ENCODE assay signal across 13 mouse cellular contexts in genomic region chr15:74004008-74004680, GRCm38 (mm10).
DNase-seq lines count a peak whose midpoint lies in the region; ATAC-seq and TF ChIP-seq lines count a peak whose summit lies in the region.
"Had no signal": no experiment of that assay in that cellular context is flagged by ENCODE, and none has a peak within 500 bp of the region (broad histone marks: within the 10 kb centered on the region; RNA-seq: fewer than 3 reads in every experiment).

No protein-coding gene starts in this region.

- H3K4me1 ChIP-seq in intestine, embryonic 14.5 days (replicated peaks; ENCODE audit: control insufficient read depth, insufficient read depth, low read length): no peaks in the 10 kb centered on the region
- no peaks in the 10 kb centered on the region for H3K4me1 ChIP-seq in intestine, postnatal 0 days (replicated peaks; ENCODE audit: control insufficient read depth, insufficient read depth, low read length)
- no peaks in the 10 kb centered on the region for H3K4me1 ChIP-seq in forebrain, embryonic 11.5 days (replicated peaks; ENCODE audit: control insufficient read depth, insufficient read depth, low read length)
- H3K4me1 ChIP-seq in forebrain, embryonic 14.5 days (ENCODE audit: control insufficient read depth, insufficient read depth, low read length): no peaks in the 10 kb centered on the region
- H3K4me1 ChIP-seq: embryonic facial prominence, embryonic 12.5 days; kidney, embryonic 15.5 days; neural tube, embryonic 12.5 days had no signal

- H3K9ac ChIP-seq in intestine, embryonic 14.5 days (ENCODE audit: low read length): no peak overlapping the region
- no peak overlapping the region for H3K9ac ChIP-seq in intestine, postnatal 0 days (ENCODE audit: low read depth, low read length)
- no peak overlapping the region for H3K9ac ChIP-seq in forebrain, embryonic 11.5 days (ENCODE audit: low read length)
- H3K9ac ChIP-seq in forebrain, embryonic 14.5 days (ENCODE audit: low read length): no peak overlapping the region
- H3K9ac ChIP-seq: embryonic facial prominence, embryonic 12.5 days; kidney, embryonic 15.5 days; neural tube, embryonic 12.5 days had no signal

- intact Hi-C loops in left cerebral cortex, postnatal 14 days (cut with DNase I): no loop called here

- no peak overlapping the region for H3K4me3 ChIP-seq in intestine, embryonic 14.5 days (ENCODE audit: low read depth, low read length)
- no peak overlapping the region for H3K4me3 ChIP-seq in intestine, postnatal 0 days (ENCODE audit: low read depth, low read length)
- no peak overlapping the region for H3K4me3 ChIP-seq in forebrain, embryonic 11.5 days (ENCODE audit: low read depth, low read length)
- no peak overlapping the region for H3K4me3 ChIP-seq in forebrain, embryonic 14.5 days (ENCODE audit: low read depth, low read length)
- H3K4me3 ChIP-seq: embryonic facial prominence, embryonic 12.5 days; kidney, embryonic 15.5 days; neural tube, embryonic 12.5 days had no signal

- ATAC-seq in intestine, embryonic 14.5 days (replicated peaks; ENCODE audit: low FRiP score, low TSS enrichment, low read depth): no peak
- no peak for ATAC-seq in intestine, postnatal 0 days
- ATAC-seq in forebrain, embryonic 11.5 days (replicated peaks; ENCODE audit: low FRiP score): no peak
- ATAC-seq in forebrain, embryonic 14.5 days: no peak

- H3K4me2 ChIP-seq in intestine, embryonic 14.5 days (ENCODE audit: low read length): no peak overlapping the region
- no peak overlapping the region for H3K4me2 ChIP-seq in intestine, postnatal 0 days (replicated peaks; ENCODE audit: low read depth)
- H3K4me2 ChIP-seq in forebrain, embryonic 11.5 days (ENCODE audit: low read depth, low read length, severe bottlenecking): no peak overlapping the region
- H3K4me2 ChIP-seq in forebrain, embryonic 14.5 days (ENCODE audit: low read length): no peak overlapping the region
- H3K4me2 ChIP-seq: embryonic facial prominence, embryonic 12.5 days; kidney, embryonic 15.5 days; neural tube, embryonic 12.5 days had no signal

- no peaks in the 10 kb centered on the region for H3K36me3 ChIP-seq in intestine, embryonic 14.5 days (ENCODE audit: control insufficient read depth, insufficient read depth, low read length)
- no peaks in the 10 kb centered on the region for H3K36me3 ChIP-seq in intestine, postnatal 0 days (ENCODE audit: control insufficient read depth, insufficient read depth)
- no peaks in the 10 kb centered on the region for H3K36me3 ChIP-seq in forebrain, embryonic 11.5 days (ENCODE audit: control insufficient read depth, insufficient read depth, low read length)
- H3K36me3 ChIP-seq in forebrain, embryonic 14.5 days (ENCODE audit: control insufficient read depth, insufficient read depth, low read length): no peaks in the 10 kb centered on the region
- H3K36me3 ChIP-seq: embryonic facial prominence, embryonic 12.5 days; G1E; kidney, embryonic 15.5 days; neural tube, embryonic 12.5 days had no signal

- no peak overlapping the region for H3K27ac ChIP-seq in intestine, embryonic 14.5 days (ENCODE audit: low read depth)
- no peak overlapping the region for H3K27ac ChIP-seq in intestine, postnatal 0 days (ENCODE audit: low read depth, low read length)
- no peak overlapping the region for H3K27ac ChIP-seq in forebrain, embryonic 11.5 days (ENCODE audit: low read depth, low read length)
- no peak overlapping the region for H3K27ac ChIP-seq in forebrain, embryonic 14.5 days (ENCODE audit: low read depth, low read length)
- H3K27ac ChIP-seq: embryonic facial prominence, embryonic 12.5 days; kidney, embryonic 15.5 days; neural tube, embryonic 12.5 days had no signal

- TF ChIP-seq CTCF in intestine, postnatal 0 days (IDR thresholded peaks at IDR 0.05; ENCODE audit: low read depth): no peak

- WGBS in intestine, embryonic 14.5 days: 68% methylated on average over 7 of the region's 7 CpGs
- WGBS in intestine, postnatal 0 days: 63% methylated on average over 7 of the region's 7 CpGs
- 69% methylated on average over 7 of the region's 7 CpGs for WGBS in forebrain, embryonic 11.5 days
- 70% methylated on average over 7 of the region's 7 CpGs for WGBS in forebrain, embryonic 14.5 days

- DNase-seq in intestine, embryonic 14.5 days (ENCODE audit: low spot score): peak; percentile 86
- DNase-seq in A20 (ENCODE audit: low read depth, low spot score): peak; percentile 8
- DNase-seq in adrenal gland, postnatal 25 days: peak; percentile 46
- DNase-seq in embryo, embryonic 11.5 days (ENCODE audit: low read depth, low spot score): peak; percentile 39
- DNase-seq in left cerebral cortex, postnatal 14 days (ENCODE audit: low spot score in 2 of 2): no peak
- DNase-seq in forebrain, embryonic 11.5 days (ENCODE audit: low spot score): no peak
- DNase-seq in forebrain, embryonic 14.5 days (ENCODE audit: low spot score): no peak
- DNase-seq: lung, adult 18-20 months had no signal

- no peaks in the 10 kb centered on the region for H3K9me3 ChIP-seq in intestine, embryonic 14.5 days (ENCODE audit: control insufficient read depth, low read length)
- H3K9me3 ChIP-seq in intestine, postnatal 0 days (ENCODE audit: control insufficient read depth): no peaks in the 10 kb centered on the region
- H3K9me3 ChIP-seq in forebrain, embryonic 11.5 days (ENCODE audit: control insufficient read depth, low read length): no peaks in the 10 kb centered on the region
- no peaks in the 10 kb centered on the region for H3K9me3 ChIP-seq in forebrain, embryonic 14.5 days (replicated peaks; ENCODE audit: control insufficient read depth, low read length)
- H3K9me3 ChIP-seq: embryonic facial prominence, embryonic 12.5 days; kidney, embryonic 15.5 days; neural tube, embryonic 12.5 days had no signal

- H3K27me3 ChIP-seq in intestine, embryonic 14.5 days (replicated peaks; ENCODE audit: control insufficient read depth, insufficient read depth, low read length): no peaks in the 10 kb centered on the region
- no peaks in the 10 kb centered on the region for H3K27me3 ChIP-seq in intestine, postnatal 0 days (replicated peaks; ENCODE audit: control insufficient read depth, insufficient read depth, low read length)
- H3K27me3 ChIP-seq in forebrain, embryonic 11.5 days (ENCODE audit: control insufficient read depth, insufficient read depth, low read length): no peaks in the 10 kb centered on the region
- H3K27me3 ChIP-seq in forebrain, embryonic 14.5 days (replicated peaks; ENCODE audit: control insufficient read depth, insufficient read depth, low read length): no peaks in the 10 kb centered on the region
- H3K27me3 ChIP-seq: embryonic facial prominence, embryonic 12.5 days; neural tube, embryonic 12.5 days had no signal

Comparison
In these comparisons a context has a peak if more than half of its experiments do, and no peak if none do; other contexts are left out.
1. DNase-seq: peak in intestine, embryonic 14.5 days (single experiment), A20 (single experiment), adrenal gland, postnatal 25 days (single experiment) and embryo, embryonic 11.5 days (single experiment); none in left cerebral cortex, postnatal 14 days (0 of 2), forebrain, embryonic 11.5 days (single experiment) and forebrain, embryonic 14.5 days (single experiment).